Mouse (Mus musculus) stomach, postnatal 0 days (tissue): ENCODE data around the gene Dbh.

Experiments used
- CTCF ChIP-seq: IDR thresholded peaks from 2 replicates; pipeline ENCODE4 v1.5.1; 2016; ENCODE audit warnings: antibody characterized with exemption, low read depth, mild to moderate bottlenecking, moderate library complexity
- EP300 ChIP-seq: optimal IDR thresholded peaks from 2 replicates; pipeline ENCODE3; 2016; ENCODE audit warnings: antibody characterized with exemption

- no peak; the same call in 1 of the 2 replicates for TF ChIP-seq CTCF
- TF ChIP-seq EP300, result no peak
Measured at GRCm38 (mm10) chr2:27166999-27167398, 2.0 kb downstream of the Dbh start.
